ENCODE assay signal across 8 mouse cellular contexts in genomic region chr19:6418233-6418879, GRCm38 (mm10). TPM values are rescaled to one million over a fixed set of nuclear protein-coding genes. Genes with fewer than 3 reads are reported as not detected.
DNase-seq lines count a peak whose midpoint lies in the region; ATAC-seq and TF ChIP-seq lines count a peak whose summit lies in the region.

Gene Nrxn2 (plus strand): TSS chr19:6418731.

- peak; percentile 65 for DNase-seq in c-Kit-positive CD71-positive TER-119-positive erythroid progenitor cells, embryonic 14.5 days (ENCODE audit: low spot score)
- DNase-seq in heart, postnatal 0 days (ENCODE audit: low spot score) = peak; percentile 37
- DNase-seq in kidney, postnatal 4 days = peak; percentile 88 to 92
- peak; percentile 83 for DNase-seq in stomach, postnatal 0 days (ENCODE audit: low spot score)

- no peaks in the 10 kb centered on the region for H3K36me3 ChIP-seq in ES-Bruce4 (ENCODE audit: control insufficient read depth, insufficient read depth, low read length, poor library complexity, severe bottlenecking)
- no peaks in the 10 kb centered on the region for H3K36me3 ChIP-seq in forebrain, embryonic 12.5 days (replicated peaks)
- H3K36me3 ChIP-seq in heart, postnatal 0 days (replicated peaks; ENCODE audit: control insufficient read depth, insufficient read depth, low read length) = no peaks in the 10 kb centered on the region
- H3K36me3 ChIP-seq in liver, embryonic 15.5 days (replicated peaks) = no peaks in the 10 kb centered on the region
- no peaks in the 10 kb centered on the region for H3K36me3 ChIP-seq in neural tube, embryonic 12.5 days
- no peaks in the 10 kb centered on the region; the same call in 1 of the 2 replicates for H3K36me3 ChIP-seq in stomach, postnatal 0 days (ENCODE audit: control insufficient read depth, insufficient read depth, low read length)

- under 1% methylated on average over 45 of the region's 46 CpGs for WGBS in forebrain, embryonic 12.5 days
- WGBS in heart, postnatal 0 days = 1% methylated on average over 38 of the region's 46 CpGs
- WGBS in liver, embryonic 15.5 days (ENCODE audit: insufficient replicate concordance) = under 1% methylated on average over 44 of the region's 46 CpGs
- WGBS in neural tube, embryonic 12.5 days = under 1% methylated on average over 46 of the region's 46 CpGs
- 0% methylated on average over 33 of the region's 46 CpGs for WGBS in stomach, postnatal 0 days

- TF ChIP-seq CTCF in ES-Bruce4 (IDR thresholded peaks at IDR 0.05; ENCODE audit: low read depth, low read length) = peak; percentile 82
- TF ChIP-seq CTCF in heart, postnatal 0 days (IDR thresholded peaks at IDR 0.05; ENCODE audit: low read depth) = peak; percentile 67
- TF ChIP-seq CTCF in stomach, postnatal 0 days (IDR thresholded peaks at IDR 0.05; ENCODE audit: low read depth) = peak; percentile 89

- no peaks in the 10 kb centered on the region for H3K9me3 ChIP-seq in ES-Bruce4 (replicated peaks; ENCODE audit: control insufficient read depth, insufficient read depth, low read length, poor library complexity, severe bottlenecking)
- H3K9me3 ChIP-seq in forebrain, embryonic 12.5 days = no peaks in the 10 kb centered on the region
- no peaks in the 10 kb centered on the region for H3K9me3 ChIP-seq in heart, postnatal 0 days (replicated peaks; ENCODE audit: control insufficient read depth, low read length)
- no peaks in the 10 kb centered on the region for H3K9me3 ChIP-seq in liver, embryonic 15.5 days (replicated peaks)
- H3K9me3 ChIP-seq in neural tube, embryonic 12.5 days = no peaks in the 10 kb centered on the region
- H3K9me3 ChIP-seq in stomach, postnatal 0 days (ENCODE audit: control insufficient read depth, low read length) = no peaks in the 10 kb centered on the region

- H3K9ac ChIP-seq in ES-Bruce4 (ENCODE audit: low read depth, poor library complexity, severe bottlenecking) = peak within 1 kb of the TSS; percentile 62
- H3K9ac ChIP-seq in forebrain, embryonic 12.5 days = peak within 1 kb of the TSS; percentile 84
- H3K9ac ChIP-seq in heart, postnatal 0 days (replicated peaks; ENCODE audit: low read depth, low read length) = 0 out of 2 replicates have a peak within 1 kb of the TSS, but pooled peaks have one; percentile 8
- H3K9ac ChIP-seq in liver, embryonic 15.5 days = no peak within 1 kb of the TSS
- H3K9ac ChIP-seq in neural tube, embryonic 12.5 days = peak within 1 kb of the TSS; percentile 80
- H3K9ac ChIP-seq in stomach, postnatal 0 days (ENCODE audit: low read length) = peak within 1 kb of the TSS; percentile 56; the same call in 1 of the 2 replicates

- H3K4me3 ChIP-seq in ES-Bruce4 (ENCODE audit: low read depth, low read length) = peak within 1 kb of the TSS; percentile 71
- H3K4me3 ChIP-seq in forebrain, embryonic 12.5 days (replicated peaks) = peak within 1 kb of the TSS; percentile 65
- H3K4me3 ChIP-seq in heart, postnatal 0 days (ENCODE audit: low read depth, low read length) = peak within 1 kb of the TSS; percentile 47
- peak within 1 kb of the TSS; percentile 48 for H3K4me3 ChIP-seq in liver, embryonic 15.5 days (replicated peaks)
- H3K4me3 ChIP-seq in neural tube, embryonic 12.5 days = peak within 1 kb of the TSS; percentile 60
- H3K4me3 ChIP-seq in stomach, postnatal 0 days (ENCODE audit: low read depth, low read length) = peak within 1 kb of the TSS; percentile 29

- TF ChIP-seq EP300 in ES-Bruce4 (IDR thresholded peaks at IDR 0.05; ENCODE audit: insufficient read depth, low read depth, low read length) = 0 out of 2 replicates have a peak, but pooled peaks have one; percentile 4
- TF ChIP-seq EP300 in heart, postnatal 0 days (IDR thresholded peaks at IDR 0.05; ENCODE audit: low read depth) = no peak
- no peak for TF ChIP-seq EP300 in stomach, postnatal 0 days (optimal IDR thresholded peaks at IDR 0.05)

- H3K27me3 ChIP-seq in ES-Bruce4 (ENCODE audit: control insufficient read depth, insufficient read depth, low read length, poor library complexity, severe bottlenecking) = no peaks in the 10 kb centered on the region
- peaks cover 45% of the 10 kb centered on the region for H3K27me3 ChIP-seq in forebrain, embryonic 12.5 days
- H3K27me3 ChIP-seq in heart, postnatal 0 days (ENCODE audit: control insufficient read depth, insufficient read depth, low read length) = peaks cover 72% of the 10 kb centered on the region
- H3K27me3 ChIP-seq in liver, embryonic 15.5 days = peaks cover 74% of the 10 kb centered on the region
- peaks cover 42% of the 10 kb centered on the region for H3K27me3 ChIP-seq in neural tube, embryonic 12.5 days (replicated peaks)
- peaks cover 5% of the 10 kb centered on the region; the same call in 1 of the 2 replicates for H3K27me3 ChIP-seq in stomach, postnatal 0 days (ENCODE audit: control insufficient read depth, insufficient read depth, low read length)

- peak; percentile 92 for ATAC-seq in forebrain, embryonic 12.5 days (ENCODE audit: low FRiP score)
- peak; percentile 78 for ATAC-seq in heart, postnatal 0 days (ENCODE audit: insufficient read depth, low read depth)
- peak; percentile 68 for ATAC-seq in liver, embryonic 15.5 days (ENCODE audit: insufficient read depth)
- peak; percentile 90 for ATAC-seq in neural tube, embryonic 12.5 days (ENCODE audit: low FRiP score, low read depth)
- ATAC-seq in stomach, postnatal 0 days (ENCODE audit: low FRiP score, low TSS enrichment) = peak; percentile 80

- peaks cover 6% of the 10 kb centered on the region for H3K4me1 ChIP-seq in ES-Bruce4 (ENCODE audit: control insufficient read depth, insufficient read depth, low read length)
- H3K4me1 ChIP-seq in forebrain, embryonic 12.5 days = peaks cover 83% of the 10 kb centered on the region
- H3K4me1 ChIP-seq in heart, postnatal 0 days (ENCODE audit: control insufficient read depth, insufficient read depth) = 0 out of 2 replicates have a peak, but pooled peaks cover 4% of the 10 kb centered on the region
- H3K4me1 ChIP-seq in liver, embryonic 15.5 days (replicated peaks) = peaks cover 15% of the 10 kb centered on the region
- peaks cover 66% of the 10 kb centered on the region for H3K4me1 ChIP-seq in neural tube, embryonic 12.5 days
- no peaks in the 10 kb centered on the region for H3K4me1 ChIP-seq in stomach, postnatal 0 days (replicated peaks; ENCODE audit: control insufficient read depth, insufficient read depth)

- no peak within 1 kb of the TSS for H3K27ac ChIP-seq in ES-Bruce4 (ENCODE audit: insufficient read depth, low read length)
- H3K27ac ChIP-seq in forebrain, embryonic 12.5 days = peak within 1 kb of the TSS; percentile 84
- no peak within 1 kb of the TSS for H3K27ac ChIP-seq in heart, postnatal 0 days (ENCODE audit: low read depth)
- no peak within 1 kb of the TSS for H3K27ac ChIP-seq in liver, embryonic 15.5 days (replicated peaks)
- peak within 1 kb of the TSS; percentile 66 for H3K27ac ChIP-seq in neural tube, embryonic 12.5 days
- H3K27ac ChIP-seq in stomach, postnatal 0 days (replicated peaks) = no peak within 1 kb of the TSS

- peak within 1 kb of the TSS; percentile 94 for H3K4me2 ChIP-seq in forebrain, embryonic 12.5 days
- H3K4me2 ChIP-seq in heart, postnatal 0 days (ENCODE audit: low read depth, low read length) = peak within 1 kb of the TSS; percentile 69
- H3K4me2 ChIP-seq in liver, embryonic 15.5 days = peak within 1 kb of the TSS; percentile 76
- H3K4me2 ChIP-seq in neural tube, embryonic 12.5 days (replicated peaks) = peak within 1 kb of the TSS; percentile 83
- H3K4me2 ChIP-seq in stomach, postnatal 0 days (replicated peaks; ENCODE audit: low read depth) = peak within 1 kb of the TSS; percentile 75

- no peak for TF ChIP-seq POLR2A in ES-Bruce4 (IDR thresholded peaks at IDR 0.05; ENCODE audit: insufficient read depth, low read length)

RNA-seq across cellular contexts. Expression of gene Nrxn2, which starts in this region (rescaled TPM):
- polyA plus RNA-seq in ES-Bruce4 (2011; ENCODE audit: insufficient read depth, insufficient read length, low read depth, missing spikeins) = 5.6 and 7.0 TPM in 2 replicates
- 17.1 and 17.6 TPM in 2 replicates for polyA plus RNA-seq in forebrain, embryonic 12.5 days (2016; fragmentation: Nextera tagmentation; extraction: Ambion mirVana)
- not detected in 2 replicates for total RNA-seq in heart, postnatal 0 days (2014; rRNA removed; ENCODE audit: low replicate concordance)
- polyA plus RNA-seq in heart, postnatal 0 days (2015; fragmentation: Nextera tagmentation; extraction: Ambion mirVana) = 0.67 and 0.68 TPM in 2 replicates
- polyA plus RNA-seq in liver, embryonic 15.5 days (2015; fragmentation: Nextera tagmentation; extraction: Ambion mirVana) = 0.39 and 0.51 TPM in 2 replicates
- 31.2 and 32.9 TPM in 2 replicates for polyA plus RNA-seq in neural tube, embryonic 12.5 days (2016; fragmentation: Nextera tagmentation; extraction: Ambion mirVana)
- polyA plus RNA-seq in stomach, postnatal 0 days (2015; fragmentation: Nextera tagmentation; extraction: Ambion mirVana) = 0.83 and 1.3 TPM in 2 replicates

Comparison
In these comparisons a context has a peak if more than half of its experiments do, and no peak if none do; other contexts are left out.
1. Peak in DNase-seq, ATAC-seq, H3K4me3 ChIP-seq, H3K9ac ChIP-seq and H3K4me2 ChIP-seq in heart, postnatal 0 days; RNA of the gene not detected or under 1 TPM.
2. Peak in ATAC-seq, H3K4me3 ChIP-seq and H3K4me2 ChIP-seq in liver, embryonic 15.5 days; RNA of the gene not detected or under 1 TPM.
3. H3K27ac ChIP-seq: peak in forebrain, embryonic 12.5 days (single experiment) and neural tube, embryonic 12.5 days (single experiment); none in ES-Bruce4 (single experiment), heart, postnatal 0 days (single experiment), liver, embryonic 15.5 days (single experiment) and stomach, postnatal 0 days (single experiment).
4. DNase-seq: peak in every context shown above with its lines; median percentile 90 in kidney, postnatal 4 days; 83 in stomach, postnatal 0 days; 65 in c-Kit-positive CD71-positive TER-119-positive erythroid progenitor cells, embryonic 14.5 days; 37 in heart, postnatal 0 days.
5. Peak in every context shown above with its lines, with median percentiles within 50 percentile points of each other: H3K4me3 ChIP-seq, CTCF ChIP-seq, ATAC-seq and H3K4me2 ChIP-seq.